In genomic region chr16:24641003-24641797, GRCm38 (mm10) we compare ENCODE assay signal across 18 mouse cellular contexts.
DNase-seq lines count a peak whose midpoint lies in the region; ATAC-seq lines count a peak whose summit lies in the region.
"Had no signal": no experiment of that assay in that cellular context is flagged by ENCODE, and none has a peak within 500 bp of the region (broad histone marks: within the 10 kb centered on the region; RNA-seq: fewer than 3 reads in every experiment).

No protein-coding gene starts in this region.

- no peak overlapping the region for H3K4me3 ChIP-seq in midbrain, embryonic 11.5 days (ENCODE audit: low read depth, low read length)
- H3K4me3 ChIP-seq in midbrain, embryonic 16.5 days (ENCODE audit: low read depth, low read length) = no peak overlapping the region
- H3K4me3 ChIP-seq: heart, embryonic 13.5 days had no signal

- WGBS in midbrain, embryonic 11.5 days = 87% methylated on average over 9 of the region's 9 CpGs
- WGBS in midbrain, embryonic 16.5 days = 67% methylated on average over 9 of the region's 9 CpGs

- peak; percentile 49 for DNase-seq in midbrain, embryonic 11.5 days (ENCODE audit: low spot score, missing footprints)
- peak; percentile 17 for DNase-seq in T-cell, adult 2 months (ENCODE audit: low spot score)
- peak; percentile 54 for DNase-seq in splenic B cell, adult 2 months (ENCODE audit: low read depth, low spot score)
- peak; percentile 52 for DNase-seq in thymus, postnatal 4 days
- no peak for DNase-seq in kidney, adult 18-20 months
- DNase-seq in gastrocnemius, postnatal 25 days = no peak
- DNase-seq: adrenal gland, adult 8-10 months; cerebellum, adult 11-12 months; heart, postnatal 36 days; kidney, adult 8-10 months; kidney, postnatal 36 days; layer of hippocampus, adult 9-11 months; lung, adult 2 months; right cerebral cortex, postnatal 4 days had no signal

- ATAC-seq in midbrain, embryonic 11.5 days (ENCODE audit: low FRiP score) = no peak
- ATAC-seq in midbrain, embryonic 16.5 days = no peak
- ATAC-seq: hindbrain, postnatal 0 days had no signal

- H3K4me1 ChIP-seq in midbrain, embryonic 11.5 days (ENCODE audit: control insufficient read depth, insufficient read depth, low read length) = peaks cover 6% of the 10 kb centered on the region; the same call in 1 of the 2 replicates
- H3K4me1 ChIP-seq in midbrain, embryonic 16.5 days (ENCODE audit: control insufficient read depth, insufficient read depth, low read length) = no peaks in the 10 kb centered on the region; the same call in 1 of the 2 replicates

- peaks cover 54% of the 10 kb centered on the region for H3K27me3 ChIP-seq in midbrain, embryonic 11.5 days (ENCODE audit: control insufficient read depth, insufficient read depth, low read length)
- H3K27me3 ChIP-seq in midbrain, embryonic 16.5 days (ENCODE audit: control insufficient read depth, insufficient read depth, low read depth, low read length) = peaks cover 3% of the 10 kb centered on the region
- no peaks in the 10 kb centered on the region for H3K27me3 ChIP-seq in splenic B cell, adult 2 months (ENCODE audit: control insufficient read depth, insufficient read depth, low read length, poor library complexity, severe bottlenecking)
- H3K27me3 ChIP-seq: heart, embryonic 13.5 days had no signal

- no peaks in the 10 kb centered on the region for H3K9me3 ChIP-seq in midbrain, embryonic 11.5 days (ENCODE audit: control insufficient read depth, low read length)
- no peaks in the 10 kb centered on the region for H3K9me3 ChIP-seq in midbrain, embryonic 16.5 days (replicated peaks; ENCODE audit: control insufficient read depth, low read length, poor library complexity, severe bottlenecking)
- H3K9me3 ChIP-seq: heart, embryonic 13.5 days had no signal

- H3K4me2 ChIP-seq in midbrain, embryonic 11.5 days = no peak overlapping the region
- H3K4me2 ChIP-seq in midbrain, embryonic 16.5 days (ENCODE audit: low read length) = no peak overlapping the region
- H3K4me2 ChIP-seq: heart, embryonic 13.5 days had no signal

- no peak overlapping the region for H3K27ac ChIP-seq in midbrain, embryonic 11.5 days (ENCODE audit: low read depth, low read length)
- no peak overlapping the region for H3K27ac ChIP-seq in midbrain, embryonic 16.5 days (ENCODE audit: low read length)
- H3K27ac ChIP-seq: heart, embryonic 13.5 days; hindbrain, postnatal 0 days had no signal

- H3K36me3 ChIP-seq in midbrain, embryonic 11.5 days (ENCODE audit: control insufficient read depth, insufficient read depth, low read length) = no peaks in the 10 kb centered on the region
- H3K36me3 ChIP-seq in midbrain, embryonic 16.5 days (ENCODE audit: control insufficient read depth, insufficient read depth, low read length) = no peaks in the 10 kb centered on the region
- H3K36me3 ChIP-seq in splenic B cell, adult 2 months (ENCODE audit: control insufficient read depth, insufficient read depth, low read length, poor library complexity, severe bottlenecking) = no peaks in the 10 kb centered on the region
- H3K36me3 ChIP-seq: G1E; heart, embryonic 13.5 days had no signal

- H3K9ac ChIP-seq in midbrain, embryonic 11.5 days (ENCODE audit: low read length) = no peak overlapping the region
- H3K9ac ChIP-seq in midbrain, embryonic 16.5 days (ENCODE audit: low read depth, low read length) = no peak overlapping the region
- H3K9ac ChIP-seq: heart, embryonic 13.5 days had no signal

Comparison
In these comparisons a context has a peak if more than half of its experiments do, and no peak if none do; other contexts are left out.
1. DNase-seq: peak in midbrain, embryonic 11.5 days (single experiment), T-cell, adult 2 months (single experiment), splenic B cell, adult 2 months (single experiment) and thymus, postnatal 4 days (single experiment); none in kidney, adult 18-20 months (single experiment) and gastrocnemius, postnatal 25 days (single experiment).